Mouse (Mus musculus): ENCODE measurements at regions not wholly inside any gene's neighbourhood (a gene's known extent, or its start where the extent isn't known, plus 50 kb on each side); places are given as distances from the start of the nearest gene placed in this dataset.

DNA sequence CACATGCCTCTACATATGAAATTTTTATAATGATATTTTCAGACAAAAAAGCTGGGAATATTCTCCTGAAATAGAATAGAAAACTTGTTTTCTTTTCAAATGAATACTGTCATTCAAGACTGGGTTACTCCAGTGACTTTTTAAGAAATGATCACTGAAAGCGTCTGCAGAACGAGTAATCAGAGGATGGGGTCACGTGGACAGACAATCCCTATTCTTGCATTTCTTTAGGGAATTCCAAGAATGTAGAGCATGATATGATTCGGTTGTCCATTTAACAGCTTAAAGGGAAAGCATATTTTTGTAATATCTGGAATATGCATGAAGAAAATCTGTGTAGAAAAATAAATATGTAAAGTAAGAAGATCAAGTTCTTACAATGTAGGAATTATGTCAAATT, 65.6 kb downstream of the 4933402N22Rik start:
- DNase-seq: no peak
- intact Hi-C loops (cut with DNase I): no loop called here

- intact Hi-C loops (cut with DNase I): no loop called here
- no peak for DNase-seq
Measured at GRCm38 (mm10) chr5:11989140-11989539, 71.3 kb downstream of the 4933402N22Rik start.

- DNase-seq: no peak
- intact Hi-C loops (cut with DNase I): no loop called here
Measured at GRCm38 (mm10) chr5:12000777-12001176, 82.9 kb downstream of the 4933402N22Rik start.

- intact Hi-C loops (cut with DNase I): no loop called here
- no peak for DNase-seq
Measured at GRCm38 (mm10) chr5:12006473-12006872, 88.6 kb downstream of the 4933402N22Rik start.

DNA sequence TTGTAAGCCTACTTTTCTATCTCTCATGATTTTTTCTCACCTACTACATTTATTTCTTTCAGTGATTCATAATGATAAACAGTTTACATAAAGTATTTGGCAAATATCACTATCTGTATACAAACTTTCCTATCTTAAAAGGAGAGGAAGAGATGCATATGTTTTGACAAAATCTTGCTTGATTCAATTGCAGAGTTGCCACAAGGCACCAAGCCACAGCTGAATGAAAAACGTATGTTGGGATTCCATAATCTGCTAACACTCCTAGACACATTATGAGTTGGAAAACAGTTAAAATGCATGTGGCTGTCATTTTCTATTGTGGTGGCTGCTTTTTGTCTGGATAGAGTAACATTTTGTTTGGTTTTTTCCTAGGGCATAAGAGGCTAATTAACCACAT, 98.5 kb downstream of the 4933402N22Rik start:
- no peak for DNase-seq
- intact Hi-C loops (cut with DNase I): no loop called here

DNA sequence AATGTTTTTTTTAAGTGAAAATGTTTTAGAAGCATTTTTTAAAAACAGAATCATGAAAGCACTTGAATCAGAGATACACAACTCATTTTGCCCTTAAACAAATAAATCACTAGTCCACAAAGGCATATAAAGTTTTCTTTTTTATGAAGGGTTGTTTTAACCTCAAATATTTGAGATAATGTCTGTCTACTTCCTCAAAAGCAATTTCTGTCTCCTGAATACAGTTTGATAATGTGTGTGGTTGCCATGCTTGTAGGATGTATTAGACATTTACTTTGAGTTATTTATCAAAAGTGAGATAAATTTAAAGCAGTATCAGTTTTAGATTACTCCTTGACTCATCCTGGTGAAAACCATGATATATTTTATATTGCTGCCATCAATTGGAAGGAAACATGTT, 102.6 kb downstream of the 4933402N22Rik start:
- no peak for DNase-seq
- intact Hi-C loops (cut with DNase I): no loop called here

- DNase-seq: no peak
- intact Hi-C loops (cut with DNase I): no loop called here
Measured at GRCm38 (mm10) chr5:12024705-12025383, 107.0 kb downstream of the 4933402N22Rik start.

GRCm38 (mm10) chr5:12030002-12030401, 112.2 kb downstream of the 4933402N22Rik start:
- intact Hi-C loops (cut with DNase I): loop anchor here (10.0 kb wide), 2 partner anchors 355 to 525 kb away; partner anchors contain the start of gene Sema3d

DNA sequence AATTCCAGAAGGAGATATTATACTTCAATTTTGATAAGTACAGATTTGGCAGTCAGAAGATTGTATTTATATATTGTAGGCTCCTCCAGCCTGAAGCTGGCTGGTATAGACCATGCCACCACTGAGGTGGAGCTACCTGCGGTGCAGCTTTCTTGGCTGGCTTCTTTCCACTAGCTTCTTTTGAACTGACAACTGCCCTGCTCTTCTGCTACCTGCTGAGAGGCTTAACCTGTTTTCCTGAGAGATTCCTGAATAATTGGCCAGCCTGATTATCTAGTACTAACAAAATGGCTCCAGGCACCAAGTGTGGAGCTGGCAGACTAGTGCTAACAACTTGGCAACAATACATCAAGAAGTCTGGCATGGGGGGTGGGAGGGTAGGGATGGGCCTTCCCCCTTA, 132.0 kb downstream of the 4933402N22Rik start:
- DNase-seq: no peak
- intact Hi-C loops (cut with DNase I): no loop called here

More at GRCm38 (mm10) chr5:12030002-12030401, 112.2 kb downstream of the 4933402N22Rik start:
- DNase-seq: no peak

GRCm38 (mm10) chr5:12080191-12080590, 162.3 kb downstream of the 4933402N22Rik start:
- DNase-seq: no peak
- intact Hi-C loops (cut with DNase I): no loop called here

DNA sequence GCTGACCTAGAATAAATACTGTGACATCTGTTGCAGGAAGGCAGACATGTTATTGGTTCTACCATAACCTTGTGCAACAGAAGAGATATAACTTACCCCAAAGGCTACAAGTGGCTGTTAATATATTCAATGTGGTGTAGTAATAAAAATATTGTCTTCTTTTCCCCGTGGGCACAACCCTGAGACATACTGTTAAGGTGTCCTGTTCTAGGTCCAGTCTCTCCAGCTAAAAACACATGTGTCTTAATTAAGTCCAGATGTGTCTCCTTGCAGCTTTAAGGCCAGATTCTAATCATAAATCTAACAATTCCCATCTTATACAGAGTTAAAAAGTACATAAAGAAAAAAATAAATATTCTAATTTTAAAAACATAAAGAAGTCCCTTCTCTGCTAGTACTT, 175.8 kb downstream of the 4933402N22Rik start:
- intact Hi-C loops (cut with DNase I): no loop called here
- DNase-seq: no peak

DNA sequence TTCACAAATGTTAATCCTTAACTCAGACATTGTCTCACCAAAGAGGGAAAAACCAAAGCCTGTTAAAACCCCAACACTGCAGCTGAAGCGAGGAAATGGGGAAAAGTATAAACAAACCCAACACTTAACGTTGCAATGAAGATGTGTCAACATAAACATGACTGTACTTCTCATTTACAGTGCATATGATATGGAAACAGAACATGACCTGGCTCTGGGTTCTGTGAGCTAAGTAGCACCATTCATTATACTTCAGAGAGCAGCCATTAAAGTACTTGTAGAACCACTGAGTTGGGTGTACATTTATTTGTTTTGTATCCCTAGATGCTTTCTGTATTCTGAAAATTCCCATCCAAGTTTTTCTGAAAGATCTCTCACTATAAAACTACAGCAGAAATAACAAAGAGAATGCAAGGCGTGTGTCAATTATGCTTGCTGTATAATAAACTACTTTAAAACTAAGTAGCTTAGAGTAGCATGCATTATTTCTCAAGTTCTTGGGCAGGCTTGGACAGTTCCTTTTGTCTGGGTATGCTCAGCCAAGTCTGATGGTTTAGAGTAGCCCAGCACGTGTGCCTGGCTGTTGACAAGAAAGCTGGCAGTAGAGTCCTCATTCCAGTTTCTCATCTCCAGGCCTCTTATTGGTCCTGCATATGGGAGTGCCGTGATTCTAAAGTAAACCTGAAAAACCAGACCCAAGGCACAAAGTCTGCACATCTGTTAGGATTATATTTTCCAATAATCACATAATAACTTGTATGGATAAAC, 198.9 kb downstream of the 4933402N22Rik start:
- no peak for DNase-seq
- intact Hi-C loops (cut with DNase I): no loop called here

- DNase-seq: no peak
- intact Hi-C loops (cut with DNase I): no loop called here
Measured at GRCm38 (mm10) chr5:12124935-12125334, 207.1 kb downstream of the 4933402N22Rik start.

DNA sequence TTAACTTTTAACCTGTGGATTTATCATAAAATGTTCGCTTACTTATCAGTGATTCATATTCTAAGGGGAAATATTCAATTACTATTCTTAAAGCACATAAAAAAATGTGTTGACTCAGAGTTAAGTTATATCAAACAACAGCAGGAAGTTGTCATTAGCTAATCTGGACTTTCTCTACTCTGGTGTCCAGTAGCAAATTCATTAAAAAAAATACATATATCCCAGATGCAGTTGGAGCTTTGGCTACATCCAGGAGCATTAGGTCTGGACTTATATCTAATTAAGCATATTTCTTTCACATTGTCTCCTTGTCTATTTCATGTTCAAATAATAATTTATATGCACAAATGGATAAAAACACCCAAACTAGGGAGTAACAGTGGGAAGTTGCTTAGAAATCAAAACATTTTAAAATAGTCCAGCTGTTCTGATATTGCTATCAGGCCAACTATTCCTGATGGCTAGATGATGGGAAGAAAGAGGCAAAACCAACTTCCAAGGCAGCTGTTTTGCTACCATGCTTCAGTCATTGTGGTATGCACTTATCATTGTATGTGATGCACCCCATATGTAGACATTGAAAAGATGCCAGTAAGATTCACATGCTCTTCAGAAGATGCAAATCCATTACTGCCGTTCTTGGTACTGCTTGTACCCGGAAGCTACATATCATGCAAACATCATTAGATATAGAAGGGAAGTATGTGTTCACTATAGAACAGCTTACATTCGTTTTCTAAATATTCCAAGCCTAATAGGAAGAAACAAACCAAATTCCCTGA, 209.8 kb downstream of the 4933402N22Rik start:
- no peak for DNase-seq
- intact Hi-C loops (cut with DNase I): no loop called here

DNA sequence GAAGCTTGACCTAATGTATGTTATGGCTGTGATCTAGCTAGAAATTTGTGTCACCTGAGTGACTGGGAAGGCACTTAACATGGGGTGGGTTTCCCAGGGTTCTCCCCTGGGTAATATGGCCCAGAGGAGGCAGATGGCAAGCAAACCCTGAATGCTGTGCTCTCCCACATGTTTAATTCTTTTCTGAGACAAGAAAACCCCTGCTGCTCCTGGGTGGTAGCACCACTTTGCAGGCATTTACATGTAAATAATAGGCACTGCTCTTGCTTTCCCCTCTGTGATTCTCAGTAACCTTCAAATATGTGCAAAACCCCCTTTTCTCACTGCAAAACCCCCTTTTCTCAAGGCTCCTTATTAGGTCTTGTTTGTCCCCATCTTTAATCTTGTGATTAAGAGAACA, 221.1 kb downstream of the 4933402N22Rik start:
- no peak for DNase-seq
- intact Hi-C loops (cut with DNase I): no loop called here

GRCm38 (mm10) chr5:12153295-12153694, 229.9 kb upstream of the Sema3d start:
- intact Hi-C loops (cut with DNase I): no loop called here
- DNase-seq: no peak

DNA sequence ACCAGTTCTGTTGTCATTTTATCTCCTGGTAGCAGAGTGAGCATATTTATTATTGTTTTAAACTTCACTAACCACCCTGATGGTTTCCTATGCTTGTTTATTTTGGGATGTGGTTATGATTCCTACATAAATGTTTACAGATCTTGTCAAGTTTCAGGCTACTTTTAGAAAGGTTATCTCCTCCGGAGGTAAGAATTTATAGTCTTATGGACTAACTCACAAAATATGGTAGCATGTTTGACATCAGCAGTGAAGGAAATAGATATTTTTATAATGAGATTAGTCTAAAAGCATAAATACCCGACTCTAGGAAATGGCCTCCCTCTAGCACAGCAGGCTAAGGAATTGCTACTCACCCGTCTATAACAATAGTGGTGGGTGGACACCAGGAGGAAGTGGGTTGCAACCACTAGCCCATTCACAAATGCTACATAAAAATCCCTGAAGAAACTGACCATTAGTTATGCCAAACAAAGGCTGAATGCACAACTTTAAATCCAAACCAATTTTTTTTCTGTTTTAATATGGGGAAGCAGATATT, 228.6 kb upstream of the Sema3d start:
- no peak for DNase-seq
- intact Hi-C loops (cut with DNase I): no loop called here

GRCm38 (mm10) chr5:12191681-12192080, 191.5 kb upstream of the Sema3d start:
- intact Hi-C loops (cut with DNase I): no loop called here
- DNase-seq: no peak

DNA sequence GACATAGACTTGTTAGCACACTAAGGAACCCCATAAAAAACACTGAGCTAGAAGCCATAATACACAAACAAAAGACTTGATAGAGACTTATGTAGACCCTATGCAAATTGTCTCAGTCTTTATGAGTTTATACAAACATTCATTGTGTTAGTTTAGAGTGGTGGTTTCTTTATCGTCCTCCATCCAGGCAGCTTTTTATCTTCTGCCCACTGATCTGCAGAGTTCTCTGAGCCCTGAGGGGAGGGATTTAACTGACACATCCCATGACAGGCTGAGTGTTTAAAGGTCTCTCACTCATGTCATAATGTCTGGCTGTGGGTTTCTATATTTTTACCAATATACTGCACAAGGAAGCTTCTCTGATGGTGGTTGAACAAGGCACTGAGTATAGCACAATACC, 175.7 kb upstream of the Sema3d start:
- DNase-seq: no peak
- intact Hi-C loops (cut with DNase I): no loop called here

DNA sequence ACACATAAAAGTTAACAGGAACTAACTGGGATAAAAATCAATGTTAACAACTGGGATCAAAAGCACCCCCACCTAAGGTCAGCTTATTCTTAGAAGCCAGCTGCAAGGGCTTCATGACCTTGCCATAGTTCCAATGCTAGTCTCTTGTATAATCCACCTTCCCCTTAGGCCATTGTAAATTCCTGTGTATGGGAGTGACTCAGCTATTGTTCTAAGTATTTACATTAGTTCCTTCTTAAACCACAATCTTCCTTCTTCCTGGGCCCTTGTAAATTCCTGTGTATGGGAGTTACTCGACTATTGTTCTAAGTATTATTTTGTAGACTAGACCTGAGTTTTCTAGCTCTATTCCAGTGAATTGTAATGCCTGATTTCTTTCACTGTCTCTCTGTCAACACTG, 173.6 kb upstream of the Sema3d start:
- intact Hi-C loops (cut with DNase I): no loop called here
- DNase-seq: no peak

DNA sequence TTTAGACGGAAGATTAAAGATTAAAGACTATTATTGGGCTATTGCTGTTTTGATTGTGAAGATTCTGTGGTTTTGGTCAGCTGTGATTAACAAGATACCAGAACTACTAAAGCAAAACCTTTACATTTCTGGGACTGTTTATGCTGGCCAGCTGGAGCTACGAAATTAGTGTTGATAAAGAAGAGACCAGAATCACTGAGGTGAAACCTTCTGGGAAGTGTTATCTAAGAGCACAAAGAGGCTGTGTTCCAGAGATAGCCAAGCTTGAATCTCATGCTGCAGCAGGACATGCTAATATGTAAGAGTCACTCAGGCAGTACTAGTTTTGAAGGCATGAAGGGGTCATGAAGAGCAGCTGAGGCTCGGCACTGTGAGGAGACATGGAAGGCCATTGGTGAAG, 169.7 kb upstream of the Sema3d start:
- no peak for DNase-seq
- intact Hi-C loops (cut with DNase I): no loop called here
